Comparison of ENCODE assay signal across 8 mouse cellular contexts in the genomic region with DNA sequence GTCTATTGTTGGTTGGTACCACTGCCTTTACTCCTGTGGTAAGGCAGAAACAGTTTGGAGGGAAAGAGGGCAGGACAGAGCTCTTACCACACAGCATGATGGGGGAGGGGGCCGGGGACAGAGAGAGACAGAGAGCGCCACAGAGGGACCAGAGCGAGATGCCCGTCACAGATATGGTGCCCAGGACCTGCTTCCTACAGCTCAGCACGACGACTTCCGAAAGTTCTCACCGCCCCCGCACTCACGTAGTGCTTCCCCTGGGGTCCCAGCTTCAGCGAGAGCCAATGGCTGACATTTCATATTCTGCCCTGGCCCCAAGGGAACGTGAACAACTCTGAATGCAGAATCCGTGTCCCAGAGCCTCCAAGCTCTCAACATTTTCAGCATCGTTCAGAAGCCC.
DNase-seq lines count a peak whose midpoint lies in the region; ATAC-seq and TF ChIP-seq lines count a peak whose summit lies in the region.

No protein-coding gene starts in this region.

- peaks cover 9% of the 10 kb centered on the region for H3K4me1 ChIP-seq in heart, embryonic 11.5 days (ENCODE audit: control insufficient read depth, insufficient read depth, low read length)
- H3K4me1 ChIP-seq in CH12.LX (ENCODE audit: control insufficient read depth in 1 of 2, insufficient read depth in 2 of 2): peaks cover 0 to 6% of the 10 kb centered on the region in 2 experiments; a peak in 2 of 4 replicates
- peaks cover 7% of the 10 kb centered on the region; the same call in 1 of the 2 replicates for H3K4me1 ChIP-seq in hindbrain, embryonic 13.5 days (replicated peaks)
- H3K4me1 ChIP-seq in midbrain, embryonic 16.5 days (ENCODE audit: control insufficient read depth, insufficient read depth, low read length): no peaks in the 10 kb centered on the region

- in situ Hi-C loops in CH12.LX (cut with MboI; ENCODE audit: low pct_ligation_motif_present, low pct_unique_long_range_greater_than_20kb, low sequenced_read_pairs): no loop called here

- dilution Hi-C loops in CH12.LX (cut with MboI; ENCODE audit: extremely low pct_ligation_motif_present, extremely low pct_unique_long_range_greater_than_20kb, low sequenced_read_pairs): no loop called here

- no peak for TF ChIP-seq EP300 in CH12.LX (IDR thresholded peaks at IDR 0.05; ENCODE audit: low read length)

- H3K27me3 ChIP-seq in heart, embryonic 11.5 days (ENCODE audit: control insufficient read depth, insufficient read depth, low read length): no peaks in the 10 kb centered on the region
- no peaks in the 10 kb centered on the region for H3K27me3 ChIP-seq in CH12.LX (replicated peaks)
- H3K27me3 ChIP-seq in hindbrain, embryonic 13.5 days: no peaks in the 10 kb centered on the region
- no peaks in the 10 kb centered on the region for H3K27me3 ChIP-seq in midbrain, embryonic 16.5 days (ENCODE audit: control insufficient read depth, insufficient read depth, low read depth, low read length)

- TF ChIP-seq RAD21 in CH12.LX (IDR thresholded peaks at IDR 0.05; ENCODE audit: low read depth, low read length): no peak

- no peaks in the 10 kb centered on the region for H3K79me2 ChIP-seq in CH12.LX (replicated peaks; ENCODE audit: control insufficient read depth, extremely low read depth, insufficient read depth, poor library complexity, severe bottlenecking)

- DNase-seq in heart, adult 8-10 months (ENCODE audit: low spot score): no peak
- DNase-seq in CH12.LX (ENCODE audit: extremely low read depth): no peak
- DNase-seq in layer of hippocampus, postnatal 36 days: no peak
- DNase-seq in gastrocnemius, postnatal 4 days (ENCODE audit: low spot score in 2 of 2): no peak

- H3K9me3 ChIP-seq in heart, embryonic 11.5 days (replicated peaks; ENCODE audit: control insufficient read depth, low read length): no peaks in the 10 kb centered on the region
- H3K9me3 ChIP-seq in CH12.LX (replicated peaks; ENCODE audit: low read length): no peaks in the 10 kb centered on the region
- H3K9me3 ChIP-seq in hindbrain, embryonic 13.5 days: no peaks in the 10 kb centered on the region
- H3K9me3 ChIP-seq in midbrain, embryonic 16.5 days (replicated peaks; ENCODE audit: control insufficient read depth, low read length, poor library complexity, severe bottlenecking): no peaks in the 10 kb centered on the region

- no peaks in the 10 kb centered on the region for H3K36me3 ChIP-seq in heart, embryonic 11.5 days (ENCODE audit: control insufficient read depth, insufficient read depth, low read length)
- no peaks in the 10 kb centered on the region for H3K36me3 ChIP-seq in CH12.LX (replicated peaks in 1 of 2; ENCODE audit: control insufficient read depth in 1 of 2, insufficient read depth in 1 of 2, low read length in 1 of 2)
- no peaks in the 10 kb centered on the region for H3K36me3 ChIP-seq in hindbrain, embryonic 13.5 days
- H3K36me3 ChIP-seq in midbrain, embryonic 16.5 days (ENCODE audit: control insufficient read depth, insufficient read depth, low read length): no peaks in the 10 kb centered on the region

- no peak overlapping the region for H3K27ac ChIP-seq in heart, embryonic 11.5 days (ENCODE audit: low read depth, low read length)
- H3K27ac ChIP-seq in CH12.LX (ENCODE audit: insufficient read depth, low read depth): no peak overlapping the region
- no peak overlapping the region for H3K27ac ChIP-seq in hindbrain, embryonic 13.5 days
- no peak overlapping the region for H3K27ac ChIP-seq in midbrain, embryonic 16.5 days (ENCODE audit: low read length)

- peak overlapping the region; percentile 25 for H3K4me3 ChIP-seq in heart, embryonic 11.5 days (ENCODE audit: low read depth, low read length)
- no peak overlapping the region for H3K4me3 ChIP-seq in CH12.LX (replicated peaks in 1 of 3; ENCODE audit: low read depth in 2 of 3, low read length in 2 of 3, poor library complexity in 1 of 3)
- H3K4me3 ChIP-seq in hindbrain, embryonic 13.5 days: peak overlapping the region; percentile 8; the same call in 1 of the 2 replicates
- H3K4me3 ChIP-seq in midbrain, embryonic 16.5 days (ENCODE audit: low read depth, low read length): no peak overlapping the region

- H3K4me2 ChIP-seq in heart, embryonic 11.5 days: peak overlapping the region; percentile 60
- H3K4me2 ChIP-seq in CH12.LX (ENCODE audit: insufficient read depth, low read depth, poor library complexity, severe bottlenecking): peak overlapping the region; percentile 6; the same call in 1 of the 2 replicates
- peak overlapping the region; percentile 32 for H3K4me2 ChIP-seq in hindbrain, embryonic 13.5 days
- peak overlapping the region; percentile 39 for H3K4me2 ChIP-seq in midbrain, embryonic 16.5 days (ENCODE audit: low read length)

- no peak for TF ChIP-seq CTCF in CH12.LX (conservative IDR thresholded peaks at IDR 0.05 in 1 of 2, IDR thresholded peaks at IDR 0.05 in 1 of 2; ENCODE audit: low read depth in 2 of 2, low read length in 2 of 2)

- TF ChIP-seq POLR2A in CH12.LX (IDR thresholded peaks at IDR 0.05; ENCODE audit: low read depth, low read length): no peak

- 20% methylated on average over 14 of the region's 14 CpGs for WGBS in heart, embryonic 11.5 days (ENCODE audit: insufficient replicate concordance)
- 43% methylated on average over 14 of the region's 14 CpGs for WGBS in hindbrain, embryonic 13.5 days
- 33% methylated on average over 14 of the region's 14 CpGs for WGBS in midbrain, embryonic 16.5 days

- peak overlapping the region; percentile 43; the same call in 1 of the 2 replicates for H3K9ac ChIP-seq in heart, embryonic 11.5 days (ENCODE audit: low read depth, low read length)
- no peak overlapping the region for H3K9ac ChIP-seq in CH12.LX (ENCODE audit: insufficient read depth, low read depth)
- 0 out of 2 replicates have a peak overlapping the region, but pooled peaks have one; percentile 19 for H3K9ac ChIP-seq in hindbrain, embryonic 13.5 days
- no peak overlapping the region for H3K9ac ChIP-seq in midbrain, embryonic 16.5 days (ENCODE audit: low read depth, low read length)

- ATAC-seq in heart, embryonic 11.5 days (replicated peaks; ENCODE audit: insufficient number of reproducible peaks, low FRiP score, low TSS enrichment): no peak
- no peak for ATAC-seq in hindbrain, embryonic 13.5 days (ENCODE audit: low FRiP score)
- ATAC-seq in midbrain, embryonic 16.5 days: no peak
- no peak for ATAC-seq in erythroid progenitor cell, adult 5-6 weeks (replicated peaks; ENCODE audit: low FRiP score, poor library complexity, severe bottlenecking)

TF ChIP-seq in CH12.LX, 34 proteins besides CTCF, POLR2A, EP300 and RAD21:
- TF ChIP-seq SIN3A (IDR thresholded peaks at IDR 0.05; ENCODE audit: low read length) (no peak), ZKSCAN1 (IDR thresholded peaks at IDR 0.05; ENCODE audit: borderline replicate concordance, low read depth, low read length) (no peak), ETS1 (conservative IDR thresholded peaks at IDR 0.05; ENCODE audit: low read depth, low read length) (no peak), MAFK (IDR thresholded peaks at IDR 0.05; ENCODE audit: insufficient replicate concordance, low read length) (no peak), CHD1 (IDR thresholded peaks at IDR 0.05; ENCODE audit: low read depth, low read length) (no peak), UBTF (IDR thresholded peaks at IDR 0.05; ENCODE audit: low read depth, low read length) (no peak), NRF1 (IDR thresholded peaks at IDR 0.05; ENCODE audit: low read depth, low read length) (no peak), BHLHE40 (IDR thresholded peaks at IDR 0.05; ENCODE audit: low read depth, low read length) (no peak), RCOR1 (conservative IDR thresholded peaks at IDR 0.05; ENCODE audit: low read depth, low read length) (no peak), POLR2AphosphoS2 (IDR thresholded peaks at IDR 0.05; ENCODE audit: low read depth, low read length) (no peak), ZMIZ1 (IDR thresholded peaks at IDR 0.05; ENCODE audit: low read depth, low read length) (no peak), ELF1 (IDR thresholded peaks at IDR 0.05; ENCODE audit: low read depth, low read length) (no peak), SMC3 (IDR thresholded peaks at IDR 0.05; ENCODE audit: low read depth, low read length) (no peak), ZC3H11A (IDR thresholded peaks at IDR 0.05; ENCODE audit: low read depth, low read length) (no peak), ZNF384 (IDR thresholded peaks at IDR 0.05; ENCODE audit: low read depth, low read length) (no peak), PAX5 (IDR thresholded peaks at IDR 0.05; ENCODE audit: low read length) (no peak), MAX (IDR thresholded peaks at IDR 0.05; ENCODE audit: low read length) (no peak), MYC (IDR thresholded peaks at IDR 0.05; ENCODE audit: low read depth, low read length) (no peak), IRF4 (IDR thresholded peaks at IDR 0.05; ENCODE audit: low read depth, low read length) (no peak)
TF ChIP-seq in CH12.LX: peak in this region for 0.

Comparison
In these comparisons a context has a peak if more than half of its experiments do, and no peak if none do; other contexts are left out.
1. H3K4me2 ChIP-seq: peak in every context shown above with its lines; median percentile 60 in heart, embryonic 11.5 days; 39 in midbrain, embryonic 16.5 days; 32 in hindbrain, embryonic 13.5 days; 6 in CH12.LX.
2. H3K4me3 ChIP-seq: peak in heart, embryonic 11.5 days (single experiment) and hindbrain, embryonic 13.5 days (single experiment); none in CH12.LX (0 of 3) and midbrain, embryonic 16.5 days (single experiment).
3. H3K9ac ChIP-seq: peak in heart, embryonic 11.5 days (single experiment) and hindbrain, embryonic 13.5 days (single experiment); none in CH12.LX (single experiment) and midbrain, embryonic 16.5 days (single experiment).